Mouse (Mus musculus) embryonic facial prominence, embryonic 10.5 days (tissue): ENCODE results near the gene Lrrfip1. TPM values are rescaled to one million over a fixed set of nuclear protein-coding genes. Genes with fewer than 3 reads are reported as not detected.

Experiments used
- DNase-seq: peaks from one replicate; pipeline ENCODE4 v3.0.0-alpha.2; 2017; ENCODE audit warnings: low spot score
- H3K27ac ChIP-seq: fragments of 300-500 bp; sonication (generic); replicated peaks from 2 replicates; pipeline ENCODE4 v1.5.1; 2016; ENCODE audit warnings: mild to moderate bottlenecking
- H3K27me3 ChIP-seq: fragments of 300-500 bp; sonication (generic); replicated peaks from 2 replicates; pipeline ENCODE4 v1.6.1; 2016; ENCODE audit warnings: low read depth, mild to moderate bottlenecking; ENCODE audit not compliant: poor library complexity, severe bottlenecking
- H3K36me3 ChIP-seq: fragments of 300-500 bp; sonication (generic); replicated peaks from 2 replicates; pipeline ENCODE4 v1.6.1; 2016; ENCODE audit warnings: mild to moderate bottlenecking, moderate library complexity
- H3K4me1 ChIP-seq: fragments of 300-500 bp; sonication (generic); 2 replicates; pipeline ENCODE4 v1.6.1; 2016
- H3K4me3 ChIP-seq: fragments of 300-500 bp; sonication (generic); 2 replicates; pipeline ENCODE4 v1.5.1; 2016; ENCODE audit warnings: mild to moderate bottlenecking, moderate library complexity
- H3K9me3 ChIP-seq: fragments of 300-500 bp; sonication (generic); 2 replicates; pipeline ENCODE4 v1.6.1; 2016; ENCODE audit warnings: mild to moderate bottlenecking
- WGBS: fragments of 180-500 bp; shearing (Covaris S2); methylation state at CpG from one replicate; pipeline ENCODE4 v1.1.7; 2016; 5-methylcytosine and 5-hydroxymethylcytosine counted together
- polyA plus RNA-seq: library from polyadenylated mRNA; unstranded; fragments of >200 nt; fragmentation: Nextera tagmentation; extraction: Ambion mirVana; gene quantifications from 2 replicates; pipeline ENCODE4 v1.2.1, GENCODE M21; 2016

Gene Lrrfip1
- polyA plus RNA-seq, 1 experiment from 2014 or later: 25.7 TPM

- H3K36me3 ChIP-seq: no peaks in the 10 kb centered on the region
- H3K27ac ChIP-seq: peak overlapping the region; percentile 68
- H3K4me3 ChIP-seq: no peak overlapping the region
- DNase-seq: peak; percentile 95
- peaks cover 61% of the 10 kb centered on the region for H3K4me1 ChIP-seq
- H3K9me3 ChIP-seq: no peaks in the 10 kb centered on the region
- WGBS: 17% methylated on average over 9 of the region's 9 CpGs
- peaks cover 14% of the 10 kb centered on the region for H3K27me3 ChIP-seq
Measured at GRCm38 (mm10) chr1:90972911-90973573, 25.5 kb upstream of the Lrrfip1 start.

GRCm38 (mm10) chr1:90973574-90973911, 25.0 kb upstream of the Lrrfip1 start:
- Histone ChIP-seq H3K27me3 (peaks cover 14% of the 10 kb centered on the region), H3K4me3 (no peak overlapping the region), H3K27ac (peak overlapping the region; percentile 68; the same call in 1 of the 2 replicates), H3K9me3 (no peaks in the 10 kb centered on the region), H3K36me3 (no peaks in the 10 kb centered on the region), H3K4me1 (peaks cover 61% of the 10 kb centered on the region)
- WGBS: 82% methylated on average over 2 of the region's 2 CpGs
- no peak for DNase-seq

GRCm38 (mm10) chr1:90974906-90975649, 23.5 kb upstream of the Lrrfip1 start:
- WGBS: 16% methylated on average over 12 of the region's 12 CpGs
- peak; percentile 74 for DNase-seq
- Histone ChIP-seq H3K4me1 (peaks cover 51% of the 10 kb centered on the region), H3K27ac (peak overlapping the region; percentile 63; the same call in 1 of the 2 replicates), H3K27me3 (peaks cover 14% of the 10 kb centered on the region), H3K4me3 (0 out of 2 replicates have a peak overlapping the region, but pooled peaks have one; percentile 17), H3K36me3 (no peaks in the 10 kb centered on the region), H3K9me3 (no peaks in the 10 kb centered on the region)

GRCm38 (mm10) chr1:90975960-90976359, 22.6 kb upstream of the Lrrfip1 start:
- no peak for DNase-seq
- 87% methylated on average over 4 of the region's 4 CpGs for WGBS
- Histone ChIP-seq H3K36me3 (no peaks in the 10 kb centered on the region), H3K9me3 (no peaks in the 10 kb centered on the region), H3K4me1 (peaks cover 47% of the 10 kb centered on the region), H3K4me3 (no peak overlapping the region), H3K27me3 (peaks cover 14% of the 10 kb centered on the region), H3K27ac (no peak overlapping the region)

GRCm38 (mm10) chr1:90980638-90981330, 17.8 kb upstream of the Lrrfip1 start:
- H3K27ac ChIP-seq: no peak overlapping the region
- 82% methylated on average over 10 of the region's 10 CpGs for WGBS
- no peaks in the 10 kb centered on the region for H3K36me3 ChIP-seq
- peaks cover 2% of the 10 kb centered on the region; the same call in 1 of the 2 replicates for H3K4me1 ChIP-seq
- H3K27me3 ChIP-seq: no peaks in the 10 kb centered on the region
- H3K9me3 ChIP-seq: 0 out of 2 replicates have a peak, but pooled peaks cover 4% of the 10 kb centered on the region
- DNase-seq: no peak
- H3K4me3 ChIP-seq: no peak overlapping the region

GRCm38 (mm10) chr1:90981346-90981745, 17.2 kb upstream of the Lrrfip1 start:
- Histone ChIP-seq H3K36me3 (no peaks in the 10 kb centered on the region), H3K27me3 (no peaks in the 10 kb centered on the region), H3K27ac (no peak overlapping the region), H3K9me3 (0 out of 2 replicates have a peak, but pooled peaks cover 4% of the 10 kb centered on the region), H3K4me1 (no peaks in the 10 kb centered on the region), H3K4me3 (no peak overlapping the region)
- no peak for DNase-seq
- WGBS: 78% methylated on average over 3 of the region's 3 CpGs

GRCm38 (mm10) chr1:90995916-90996315, 2.6 kb upstream of the Lrrfip1 start:
- DNase-seq: no peak
- peaks cover 4% of the 10 kb centered on the region for H3K9me3 ChIP-seq
- 91% methylated on average over 1 of the region's 1 CpGs for WGBS

GRCm38 (mm10) chr1:90997136-90997535, 1.4 kb upstream of the Lrrfip1 start:
- WGBS: 67% methylated on average over 4 of the region's 4 CpGs
- no peak overlapping the region for H3K4me3 ChIP-seq
- no peak for DNase-seq

More at GRCm38 (mm10) chr1:90995916-90996315, 2.6 kb upstream of the Lrrfip1 start:
- Histone ChIP-seq H3K27ac (no peak overlapping the region), H3K4me1 (peaks cover 28% of the 10 kb centered on the region), H3K36me3 (no peaks in the 10 kb centered on the region), H3K4me3 (no peak overlapping the region), H3K27me3 (peaks cover 22% of the 10 kb centered on the region)

GRCm38 (mm10) chr1:90997641-90998040, 896 bp upstream of the Lrrfip1 start:
- DNase-seq: no peak
- WGBS: 86% methylated on average over 5 of the region's 5 CpGs
- peak overlapping the region; percentile 70 for H3K4me3 ChIP-seq
- no peak overlapping the region for H3K27ac ChIP-seq
- peaks cover 34% of the 10 kb centered on the region for H3K4me1 ChIP-seq
- H3K9me3 ChIP-seq: peaks cover 4% of the 10 kb centered on the region
- peaks cover 3% of the 10 kb centered on the region; the same call in 1 of the 2 replicates for H3K36me3 ChIP-seq
- peaks cover 22% of the 10 kb centered on the region for H3K27me3 ChIP-seq

More at GRCm38 (mm10) chr1:90997136-90997535, 1.4 kb upstream of the Lrrfip1 start:
- Histone ChIP-seq H3K4me1 (peaks cover 34% of the 10 kb centered on the region), H3K36me3 (peaks cover 1% of the 10 kb centered on the region; the same call in 1 of the 2 replicates), H3K9me3 (peaks cover 4% of the 10 kb centered on the region), H3K27me3 (peaks cover 22% of the 10 kb centered on the region), H3K27ac (no peak overlapping the region)

- Histone ChIP-seq H3K27ac (peak overlapping the region; percentile 88), H3K27me3 (peaks cover 22% of the 10 kb centered on the region), H3K36me3 (peaks cover 3% of the 10 kb centered on the region; the same call in 1 of the 2 replicates), H3K4me3 (peak overlapping the region; percentile 70), H3K9me3 (peaks cover 4% of the 10 kb centered on the region), H3K4me1 (peaks cover 34% of the 10 kb centered on the region)
- 4% methylated on average over 41 of the region's 41 CpGs for WGBS
- DNase-seq: peak; percentile 60
Measured at GRCm38 (mm10) chr1:90998891-90999611, 514 bp downstream of the Lrrfip1 start.

- H3K9me3 ChIP-seq: peaks cover 4% of the 10 kb centered on the region
- no peak overlapping the region; the same call in 1 of the 2 replicates for H3K27ac ChIP-seq
- H3K27me3 ChIP-seq: peaks cover 22% of the 10 kb centered on the region
- DNase-seq: no peak
- WGBS: 78% methylated on average over 10 of the region's 10 CpGs
- peak overlapping the region; percentile 70 for H3K4me3 ChIP-seq
- H3K4me1 ChIP-seq: peaks cover 34% of the 10 kb centered on the region
- peaks cover 3% of the 10 kb centered on the region; the same call in 1 of the 2 replicates for H3K36me3 ChIP-seq
Measured at GRCm38 (mm10) chr1:90999911-91000601, 1.5 kb downstream of the Lrrfip1 start.
